Mouse (Mus musculus) myocyte (in vitro differentiated cells): ENCODE results near the gene Cry2.

Source experiments
- CEBPB ChIP-seq: IDR thresholded peaks from 2 replicates; pipeline ENCODE4 v1.6.1; 2011; ENCODE audit warnings: mild to moderate bottlenecking, moderate library complexity; ENCODE audit not compliant: poor library complexity, insufficient read depth, severe bottlenecking
- E2F4 ChIP-seq: IDR thresholded peaks from one replicate; pipeline ENCODE4 v1.6.1; 2011; ENCODE audit warnings: mild to moderate bottlenecking, control low read depth, moderate library complexity; ENCODE audit not compliant: insufficient read depth
- POLR2A ChIP-seq: IDR thresholded peaks from one replicate; pipeline ENCODE4 v1.6.1; 2011; ENCODE audit warnings: low read depth, mild to moderate bottlenecking, control low read depth, moderate library complexity; ENCODE audit not compliant: insufficient read length
- POLR2AphosphoS2 ChIP-seq: IDR thresholded peaks from one replicate; pipeline ENCODE4 v1.6.1; 2011; ENCODE audit warnings: low read depth, control low read depth; ENCODE audit not compliant: insufficient read length
- REST ChIP-seq: IDR thresholded peaks from one replicate; pipeline ENCODE4 v1.6.1; 2011; ENCODE audit warnings: mild to moderate bottlenecking, control low read depth, moderate library complexity; ENCODE audit not compliant: insufficient read depth, insufficient read length
- USF1 ChIP-seq: IDR thresholded peaks from one replicate; pipeline ENCODE4 v1.6.1; 2011; ENCODE audit warnings: low read depth, mild to moderate bottlenecking, control low read depth, moderate library complexity

- no peak for TF ChIP-seq E2F4
- TF ChIP-seq POLR2A = no peak
- TF ChIP-seq CEBPB = no peak
- no peak for TF ChIP-seq USF1
- no peak for TF ChIP-seq POLR2AphosphoS2
- TF ChIP-seq REST = no peak
Measured at GRCm38 (mm10) chr2:92435023-92435422, 1.2 kb upstream of the Cry2 start.
